Mouse (Mus musculus): ENCODE results near the gene Nacc2. TPM values are rescaled to one million over a fixed set of nuclear protein-coding genes. Genes with fewer than 3 reads are reported as not detected.

Nacc2 gene
- polyA plus RNA-seq (2015; fragmentation: Nextera tagmentation; extraction: Ambion mirVana), result 5.5 TPM in 2 replicates

DNA sequence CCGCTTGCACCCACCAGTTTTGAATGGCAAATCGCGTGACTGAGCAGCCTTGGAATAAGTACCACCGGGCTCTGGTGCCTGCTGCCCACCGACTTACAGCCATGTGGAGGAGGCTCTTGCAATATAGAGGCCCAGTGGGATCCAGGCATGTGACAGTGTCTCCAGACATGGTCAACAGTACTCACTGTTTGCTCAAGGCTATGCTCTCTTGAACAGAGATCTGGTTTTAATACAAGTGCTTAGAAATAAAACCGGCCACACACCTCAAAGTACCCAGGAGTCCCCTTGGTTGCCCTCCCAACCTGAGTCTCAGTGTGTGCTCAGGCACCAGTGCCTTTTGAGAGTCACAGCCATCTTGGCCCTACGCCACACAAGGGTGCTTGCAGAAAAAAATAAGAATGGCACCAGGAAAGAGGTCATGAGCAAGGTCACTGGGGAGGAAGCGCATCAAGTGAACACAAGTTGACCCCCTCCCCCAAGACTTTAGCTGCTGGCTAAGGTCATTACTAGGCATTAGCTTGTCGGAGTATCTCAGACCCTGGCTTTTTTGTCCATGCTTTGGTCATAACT lies at the start of gene Nacc2:
TSS of gene Nacc2 (minus strand) at position 142 of the 570 bp plus-strand sequence.
- Histone ChIP-seq H3K9ac (peak within 1 kb of the TSS; percentile 62), H3K9me3 (no peaks in the 10 kb centered on the region), H3K4me1 (peaks cover 27% of the 10 kb centered on the region), H3K27me3 (peaks cover 21% of the 10 kb centered on the region), H3K4me2 (peak within 1 kb of the TSS; percentile 98), H3K4me3 (peak within 1 kb of the TSS; percentile 74), H3K36me3 (no peaks in the 10 kb centered on the region), H3K27ac (peak within 1 kb of the TSS; percentile 62)
- ATAC-seq (ENCODE audit: insufficient number of reproducible peaks, low FRiP score, low TSS enrichment, low read depth), result no peak
- 25% methylated on average over 9 of the region's 9 CpGs for WGBS

DNA sequence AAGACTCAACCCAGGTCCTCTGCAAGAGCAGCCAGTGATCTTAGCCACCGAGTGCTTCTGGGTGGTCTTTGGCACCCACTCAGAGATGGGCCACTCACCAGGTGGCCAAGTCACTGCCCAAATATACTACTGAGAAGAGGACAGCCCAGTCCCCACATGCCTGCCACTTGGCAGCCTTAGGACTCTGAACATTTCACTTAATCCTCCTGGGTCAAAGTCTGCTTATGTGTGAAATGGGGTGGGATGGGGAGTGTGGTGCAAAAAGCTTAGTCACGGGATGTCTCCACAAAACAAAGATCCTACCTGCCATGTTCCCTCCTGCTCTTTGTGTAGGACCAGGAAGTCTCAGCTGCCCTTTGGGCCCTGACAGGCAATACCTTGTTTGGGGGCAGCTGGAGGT lies 49.1 kb upstream of the Nacc2 start:
- H3K27ac ChIP-seq, result no peak overlapping the region
- H3K36me3 ChIP-seq, result no peaks in the 10 kb centered on the region
- H3K4me1 ChIP-seq, result no peaks in the 10 kb centered on the region
- peaks cover 15% of the 10 kb centered on the region; the same call in 1 of the 2 replicates for H3K27me3 ChIP-seq
- H3K9me3 ChIP-seq, result no peaks in the 10 kb centered on the region
- ATAC-seq (ENCODE audit: insufficient number of reproducible peaks, low FRiP score, low TSS enrichment, low read depth), result no peak
- no peak overlapping the region for H3K9ac ChIP-seq
- no peak overlapping the region for H3K4me2 ChIP-seq
- H3K4me3 ChIP-seq, result no peak overlapping the region
- 84% methylated on average over 2 of the region's 2 CpGs for WGBS

DNA sequence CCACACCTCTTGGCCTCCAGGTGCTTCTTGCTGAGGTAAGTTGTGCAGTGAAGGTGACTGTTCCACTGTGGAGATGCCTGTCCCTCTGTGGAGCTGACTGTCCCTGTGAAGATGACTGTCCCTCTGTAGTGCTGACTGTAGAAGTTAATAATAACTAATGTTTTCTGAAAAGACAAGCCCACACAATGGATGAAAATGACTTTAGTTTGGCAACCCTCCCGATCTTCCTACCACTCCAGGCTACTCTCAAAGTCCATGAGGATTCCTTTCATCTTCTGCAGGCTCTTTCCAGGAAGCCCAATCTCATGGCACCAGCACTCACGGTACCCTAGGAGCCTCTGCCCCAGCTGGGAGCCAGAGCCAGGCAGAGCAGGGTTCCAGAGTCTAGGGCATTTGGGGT lies 47.4 kb upstream of the Nacc2 start:
- H3K4me2 ChIP-seq, result no peak overlapping the region
- H3K27me3 ChIP-seq, result peaks cover 4% of the 10 kb centered on the region; the same call in 1 of the 2 replicates
- H3K9me3 ChIP-seq, result no peaks in the 10 kb centered on the region
- H3K4me1 ChIP-seq, result no peaks in the 10 kb centered on the region
- H3K9ac ChIP-seq, result no peak overlapping the region
- 33% methylated on average over 2 of the region's 2 CpGs for WGBS
- H3K27ac ChIP-seq, result no peak overlapping the region
- no peak overlapping the region for H3K4me3 ChIP-seq
- H3K36me3 ChIP-seq, result no peaks in the 10 kb centered on the region
- ATAC-seq (ENCODE audit: insufficient number of reproducible peaks, low FRiP score, low TSS enrichment, low read depth), result no peak

DNA sequence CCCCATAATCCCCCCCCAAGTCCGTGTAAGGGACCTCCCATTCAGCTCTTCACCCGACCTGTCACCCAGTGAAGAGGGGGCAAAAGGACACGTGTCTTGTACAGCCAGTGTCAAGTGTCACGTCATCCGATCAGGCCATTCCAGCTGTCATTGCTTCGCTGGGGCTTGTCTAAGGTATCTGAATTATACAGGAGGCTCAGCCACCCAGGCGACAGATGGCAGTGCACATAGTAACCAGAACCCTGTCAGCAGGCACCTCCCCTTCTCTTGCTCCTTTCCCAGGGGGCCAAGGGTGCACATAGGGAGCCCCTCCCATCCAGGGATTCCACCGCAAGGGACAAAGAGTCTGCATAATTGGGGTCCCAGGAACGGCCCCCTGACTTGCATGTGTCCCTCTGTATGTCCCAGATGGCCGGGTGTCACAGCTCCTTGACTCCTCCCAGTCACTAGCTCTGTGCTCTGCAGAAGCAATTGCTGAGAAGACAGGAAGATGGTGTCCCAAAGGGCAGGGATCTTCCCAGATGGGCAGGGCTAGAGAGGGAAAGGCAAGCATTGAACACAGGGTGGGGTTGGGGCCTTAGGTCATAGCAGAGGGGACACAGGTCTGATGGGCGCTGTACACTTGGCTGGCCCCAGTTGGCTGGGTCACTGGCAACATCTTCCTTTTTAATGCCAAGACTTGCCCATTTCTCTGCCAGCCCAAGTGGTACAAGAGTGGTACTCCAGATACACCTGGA lies 46.0 kb upstream of the Nacc2 start:
- Histone ChIP-seq H3K36me3 (no peaks in the 10 kb centered on the region), H3K9ac (no peak overlapping the region), H3K4me1 (no peaks in the 10 kb centered on the region), H3K4me2 (no peak overlapping the region), H3K27ac (no peak overlapping the region), H3K9me3 (no peaks in the 10 kb centered on the region), H3K4me3 (no peak overlapping the region), H3K27me3 (peaks cover 2% of the 10 kb centered on the region; the same call in 1 of the 2 replicates)
- peak; percentile 35; the same call in 1 of the 2 replicates for ATAC-seq (ENCODE audit: insufficient number of reproducible peaks, low FRiP score, low TSS enrichment, low read depth)
- WGBS, result 27% methylated on average over 11 of the region's 11 CpGs

DNA sequence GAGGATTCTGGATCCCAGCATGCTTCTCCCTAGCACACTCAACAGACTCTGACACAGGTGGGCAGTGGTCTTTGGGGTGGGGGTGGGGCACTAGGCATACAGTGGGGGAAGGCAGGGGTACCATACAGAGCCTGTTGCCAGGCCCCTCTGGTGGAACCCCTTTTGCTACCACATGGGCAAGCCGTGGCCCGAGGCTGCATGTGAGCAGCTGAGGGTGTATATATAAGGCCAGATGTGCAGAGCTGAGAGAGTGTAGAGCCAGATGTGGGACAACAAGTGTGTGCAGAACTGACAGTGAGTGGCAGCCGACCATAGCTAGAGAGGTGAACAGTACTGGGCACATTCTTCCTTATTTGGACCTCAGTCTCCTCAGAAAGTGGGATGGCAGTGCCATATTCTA lies 43.9 kb upstream of the Nacc2 start:
- WGBS, result 60% methylated on average over 3 of the region's 3 CpGs

DNA sequence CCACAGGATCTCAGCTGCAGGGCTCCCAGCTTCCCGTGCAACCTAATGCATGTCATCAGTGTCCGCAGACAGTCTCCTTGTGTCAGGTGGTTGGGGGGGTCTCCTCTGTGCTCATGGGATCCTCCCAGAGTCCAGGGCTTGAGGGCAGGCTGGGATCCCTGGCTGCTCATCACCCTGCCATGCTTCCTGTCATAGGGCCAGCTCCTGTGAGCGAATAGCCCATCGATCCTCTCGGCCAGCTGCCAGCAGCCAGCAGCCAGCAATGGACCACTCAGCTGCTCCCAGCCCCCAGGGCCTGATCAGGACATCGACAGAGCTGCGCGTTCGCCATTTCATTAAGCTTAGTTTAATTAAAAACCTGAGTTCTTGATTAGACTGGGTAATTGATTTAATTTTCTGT lies 35.0 kb upstream of the Nacc2 start:
- H3K4me1 ChIP-seq, result no peaks in the 10 kb centered on the region
- ATAC-seq (ENCODE audit: insufficient number of reproducible peaks, low FRiP score, low TSS enrichment, low read depth), result no peak
- H3K9me3 ChIP-seq, result no peaks in the 10 kb centered on the region
- H3K27me3 ChIP-seq, result no peaks in the 10 kb centered on the region
- H3K4me3 ChIP-seq, result no peak overlapping the region
- H3K36me3 ChIP-seq, result no peaks in the 10 kb centered on the region
- WGBS, result 84% methylated on average over 9 of the region's 9 CpGs
- H3K9ac ChIP-seq, result no peak overlapping the region
- no peak overlapping the region for H3K4me2 ChIP-seq
- no peak overlapping the region for H3K27ac ChIP-seq

More for the DNA sequence above, 43.9 kb upstream of the Nacc2 start:
- Histone ChIP-seq H3K27ac (no peak overlapping the region), H3K36me3 (no peaks in the 10 kb centered on the region), H3K9me3 (no peaks in the 10 kb centered on the region), H3K4me1 (no peaks in the 10 kb centered on the region), H3K27me3 (peaks cover 2% of the 10 kb centered on the region; the same call in 1 of the 2 replicates), H3K4me3 (no peak overlapping the region), H3K4me2 (no peak overlapping the region), H3K9ac (no peak overlapping the region)
- ATAC-seq (ENCODE audit: insufficient number of reproducible peaks, low FRiP score, low TSS enrichment, low read depth), result no peak

DNA sequence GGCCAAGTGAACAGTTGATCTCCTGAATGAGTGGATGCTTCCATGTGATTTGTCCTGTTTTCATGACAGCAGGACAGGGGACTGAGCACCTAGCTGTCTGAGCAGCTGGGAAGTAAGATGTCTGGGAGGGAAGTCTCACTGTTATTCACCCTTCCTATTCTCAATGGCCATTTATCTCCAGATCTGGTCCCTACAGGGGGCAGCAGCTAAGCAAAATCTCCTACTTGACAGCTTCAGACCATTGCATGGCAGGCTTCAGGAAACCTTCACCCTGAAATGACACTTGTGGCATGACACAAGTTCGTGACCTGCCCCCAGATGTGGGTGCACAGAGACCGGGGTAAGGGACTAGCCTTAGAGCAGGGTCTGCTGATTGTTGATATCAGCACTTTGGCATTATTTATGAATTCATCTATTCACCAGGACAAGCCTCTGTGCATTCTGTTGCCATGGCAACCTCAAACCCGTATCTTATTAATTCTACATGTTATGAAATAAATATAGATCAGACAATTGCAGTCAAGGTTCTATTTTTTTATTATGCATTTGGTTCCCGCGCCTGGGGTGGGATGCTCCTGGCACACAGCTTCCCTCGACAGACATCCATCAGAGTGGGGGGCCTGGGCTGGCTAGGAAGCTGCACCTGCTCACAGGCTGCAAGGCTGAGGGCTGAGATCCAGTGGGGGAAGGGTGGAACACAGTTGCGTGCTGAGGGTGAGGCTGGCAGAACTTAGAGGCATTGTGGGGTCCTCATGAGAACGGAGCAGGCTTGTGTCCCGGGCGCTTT lies 33.4 kb upstream of the Nacc2 start:
- Histone ChIP-seq H3K4me2 (no peak overlapping the region), H3K4me1 (no peaks in the 10 kb centered on the region), H3K4me3 (no peak overlapping the region), H3K36me3 (no peaks in the 10 kb centered on the region), H3K9me3 (no peaks in the 10 kb centered on the region), H3K27me3 (no peaks in the 10 kb centered on the region), H3K9ac (no peak overlapping the region), H3K27ac (no peak overlapping the region)
- WGBS, result 73% methylated on average over 10 of the region's 10 CpGs
- no peak for ATAC-seq (ENCODE audit: insufficient number of reproducible peaks, low FRiP score, low TSS enrichment, low read depth)

DNA sequence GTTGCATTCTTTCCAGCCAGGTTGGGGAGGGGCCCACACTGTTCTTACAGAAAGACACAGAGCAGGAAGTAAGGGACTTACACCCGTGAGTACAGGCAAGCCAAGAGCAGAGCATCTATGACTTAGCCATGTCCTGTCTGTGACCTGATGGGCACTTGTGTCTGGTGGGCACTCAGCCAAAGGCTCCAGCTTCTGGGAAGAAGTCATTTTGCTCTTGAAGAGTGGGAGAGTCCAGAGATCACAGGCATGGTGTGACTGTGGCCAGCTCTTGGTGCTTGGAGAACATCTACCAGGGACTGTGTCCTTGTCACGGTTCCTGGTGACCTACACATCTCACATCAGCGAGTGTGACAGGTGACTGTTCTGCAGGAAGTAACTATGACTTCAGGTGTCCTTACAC lies 32.7 kb upstream of the Nacc2 start:
- no peaks in the 10 kb centered on the region for H3K4me1 ChIP-seq
- no peak for ATAC-seq (ENCODE audit: insufficient number of reproducible peaks, low FRiP score, low TSS enrichment, low read depth)
- WGBS, result 64% methylated on average over 3 of the region's 3 CpGs
- no peak overlapping the region for H3K9ac ChIP-seq
- no peaks in the 10 kb centered on the region for H3K9me3 ChIP-seq
- H3K27ac ChIP-seq, result no peak overlapping the region
- H3K4me3 ChIP-seq, result no peak overlapping the region
- H3K36me3 ChIP-seq, result no peaks in the 10 kb centered on the region
- no peaks in the 10 kb centered on the region for H3K27me3 ChIP-seq
- no peak overlapping the region for H3K4me2 ChIP-seq

DNA sequence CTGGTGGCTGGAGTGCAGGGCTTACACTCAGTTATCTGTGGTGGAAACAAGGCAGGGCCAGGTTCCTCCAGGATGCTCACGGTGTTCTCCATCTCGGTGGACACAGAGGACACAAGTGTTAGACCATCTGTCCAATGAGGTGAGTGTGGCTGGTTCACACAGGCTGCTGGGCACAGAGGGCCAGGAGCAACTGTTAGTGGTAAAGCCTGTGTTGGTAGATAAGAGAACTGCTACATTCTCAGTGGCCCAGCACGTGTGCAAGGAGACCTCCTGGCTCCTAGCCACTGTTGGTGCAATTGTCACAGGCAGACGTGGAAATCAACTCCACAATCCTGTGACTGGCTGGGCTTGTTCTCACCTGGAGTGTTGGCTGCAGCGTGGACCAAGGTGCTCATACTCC lies 31.6 kb upstream of the Nacc2 start:
- Histone ChIP-seq H3K4me2 (no peak overlapping the region), H3K4me1 (no peaks in the 10 kb centered on the region), H3K9ac (no peak overlapping the region), H3K4me3 (no peak overlapping the region), H3K27me3 (no peaks in the 10 kb centered on the region), H3K27ac (no peak overlapping the region), H3K36me3 (no peaks in the 10 kb centered on the region), H3K9me3 (no peaks in the 10 kb centered on the region)
- WGBS, result 58% methylated on average over 5 of the region's 5 CpGs
- no peak for ATAC-seq (ENCODE audit: insufficient number of reproducible peaks, low FRiP score, low TSS enrichment, low read depth)

DNA sequence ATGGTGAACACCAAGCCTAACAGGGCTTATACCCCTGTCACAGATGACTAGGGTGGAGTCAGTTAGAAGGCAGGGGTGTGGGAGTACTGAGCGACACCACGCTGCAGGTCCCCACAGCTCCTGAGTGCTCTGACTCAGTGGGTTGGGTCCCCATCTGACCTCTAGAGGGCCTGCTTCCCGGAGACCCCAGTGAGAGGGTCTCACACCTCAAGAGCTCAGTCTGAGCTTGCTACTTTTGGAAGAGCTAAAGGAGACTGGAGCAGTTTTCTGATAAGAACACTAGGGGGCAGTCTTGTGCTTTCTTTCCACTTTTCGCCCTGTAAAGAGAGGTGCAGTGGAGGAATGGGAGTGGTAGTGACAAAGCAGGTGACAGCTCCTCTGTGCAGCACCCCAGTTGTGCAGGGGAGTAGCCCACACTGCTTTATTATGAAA lies 30.9 kb upstream of the Nacc2 start:
- no peak; the same call in 1 of the 2 replicates for ATAC-seq (ENCODE audit: insufficient number of reproducible peaks, low FRiP score, low TSS enrichment, low read depth)
- WGBS, result 7% methylated on average over 4 of the region's 4 CpGs

DNA sequence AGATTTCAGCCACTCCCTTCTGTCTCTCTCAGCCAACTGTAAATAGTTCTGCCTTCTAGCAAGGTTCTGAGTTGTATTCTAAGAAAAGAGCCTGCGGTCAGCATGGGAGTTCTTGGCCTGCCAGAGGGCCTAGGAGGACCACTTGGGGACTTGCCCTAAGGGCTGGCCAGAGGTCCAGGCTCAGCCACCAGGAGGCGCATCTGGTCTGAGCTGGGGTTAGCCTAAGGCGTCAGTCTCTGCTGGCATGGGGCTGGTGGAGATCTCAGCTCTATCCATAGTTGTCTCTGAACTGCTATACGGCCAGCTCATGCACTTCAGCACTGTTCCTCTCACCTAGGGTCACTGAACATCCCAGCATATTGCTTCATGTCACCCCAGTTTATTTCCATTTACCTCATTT lies 30.3 kb upstream of the Nacc2 start:
- no peaks in the 10 kb centered on the region for H3K36me3 ChIP-seq
- no peaks in the 10 kb centered on the region for H3K9me3 ChIP-seq
- no peak overlapping the region for H3K4me2 ChIP-seq
- WGBS, result 44% methylated on average over 4 of the region's 4 CpGs
- H3K27me3 ChIP-seq, result no peaks in the 10 kb centered on the region
- no peak for ATAC-seq (ENCODE audit: insufficient number of reproducible peaks, low FRiP score, low TSS enrichment, low read depth)
- no peak overlapping the region for H3K27ac ChIP-seq
- no peak overlapping the region for H3K4me3 ChIP-seq
- H3K9ac ChIP-seq, result no peak overlapping the region
- no peaks in the 10 kb centered on the region for H3K4me1 ChIP-seq

More for the DNA sequence above, 30.9 kb upstream of the Nacc2 start:
- Histone ChIP-seq H3K9ac (no peak overlapping the region), H3K4me3 (no peak overlapping the region), H3K9me3 (no peaks in the 10 kb centered on the region), H3K4me2 (no peak overlapping the region), H3K27ac (no peak overlapping the region), H3K36me3 (no peaks in the 10 kb centered on the region), H3K27me3 (no peaks in the 10 kb centered on the region), H3K4me1 (no peaks in the 10 kb centered on the region)

Measured in limb, embryonic 15.5 days (tissue).